Mouse (Mus musculus) liver, adult 2 months (tissue): Measurements from ENCODE around the gene Mapk9.

ENCODE experiments used
- CTCF ChIP-seq: fragments of 200-500 bp; IDR thresholded peaks from 2 replicates; pipeline ENCODE4 v1.5.1; 2011; ENCODE audit warnings: low read depth, low read length, control low read depth
- POLR2A ChIP-seq: fragments of 200-500 bp; IDR thresholded peaks from 2 replicates; pipeline ENCODE4 v1.6.1; 2011; ENCODE audit warnings: low read length, control low read depth; ENCODE audit not compliant: insufficient read depth; ENCODE audit errors: extremely low read depth

GRCm38 (mm10) chr11:49893806-49894205 lies 47.3 kb downstream of the Mapk9 start:
- TF ChIP-seq POLR2A (no peak), CTCF (no peak)
